Comparison of ENCODE assay signal across 8 mouse cellular contexts in the genomic region with DNA sequence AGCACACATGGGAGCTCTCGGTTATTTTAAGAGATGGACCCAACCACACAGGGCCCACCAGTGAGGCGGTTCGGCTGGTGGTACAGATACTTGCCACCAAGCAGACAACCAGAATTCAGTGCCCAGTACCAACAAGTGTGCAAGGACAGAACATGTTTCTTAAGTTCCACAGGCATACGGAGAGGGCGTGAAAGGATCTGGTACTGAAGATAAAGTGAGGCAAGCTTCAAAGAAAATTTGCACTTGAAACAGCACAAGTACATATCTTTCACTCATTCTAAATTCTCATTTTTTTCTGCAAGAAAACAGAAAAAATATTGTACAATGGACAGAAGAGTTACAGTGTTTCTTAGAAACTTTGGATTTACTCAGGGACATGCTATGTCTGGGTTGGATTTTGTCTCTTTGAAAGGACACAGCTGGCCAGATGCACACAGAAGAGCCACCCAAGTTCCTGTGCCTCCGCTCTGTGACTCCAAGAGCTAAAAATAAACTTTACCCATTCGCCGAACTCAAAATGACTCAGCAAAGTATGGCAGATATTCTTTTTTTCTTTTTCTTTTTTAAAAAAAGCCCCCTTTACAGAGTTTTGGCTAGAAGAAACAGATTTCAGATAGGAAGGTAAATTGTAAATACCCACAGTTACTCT. TPM values are rescaled to one million over a fixed set of nuclear protein-coding genes. Genes with fewer than 3 reads are reported as not detected.
A peak's percentile ranks its signal among the peaks of the same experiment; 100 is the strongest.
DNase-seq lines count a peak whose midpoint lies in the region; ATAC-seq and TF ChIP-seq lines count a peak whose summit lies in the region.

No protein-coding gene starts in this region.

- H3K79me2 ChIP-seq in heart, adult 2 months (replicated peaks; ENCODE audit: control insufficient read depth, insufficient read depth, low read length) = peaks cover 2% of the 10 kb centered on the region; the same call in 1 of the 2 replicates
- 0 out of 2 replicates have a peak, but pooled peaks cover 4% of the 10 kb centered on the region for H3K79me2 ChIP-seq in CH12.LX (replicated peaks; ENCODE audit: control insufficient read depth, extremely low read depth, insufficient read depth, poor library complexity, severe bottlenecking)

- intact Hi-C loops in heart, adult 2 months (cut with DNase I) = no loop called here
- intact Hi-C loops in heart, postnatal 36 days (cut with DNase I) = loop anchor here (2.0 kb wide), 1 partner anchor 74 kb away; no protein-coding TSS in a partner anchor

- peak overlapping the region; percentile 94 for H3K27ac ChIP-seq in heart, adult 2 months
- H3K27ac ChIP-seq in CH12.LX (ENCODE audit: insufficient read depth, low read depth) = peak overlapping the region; percentile 89
- H3K27ac ChIP-seq in liver, embryonic 14.5 days = peak overlapping the region; percentile 98
- H3K27ac ChIP-seq in cerebellum, adult 2 months (ENCODE audit: insufficient read depth, low read length) = no peak overlapping the region
- H3K27ac ChIP-seq in hindbrain, embryonic 16.5 days (ENCODE audit: low read depth, low read length) = no peak overlapping the region

- no peak for TF ChIP-seq CTCF in heart, adult 2 months (IDR thresholded peaks at IDR 0.05)
- no peak for TF ChIP-seq CTCF in CH12.LX (conservative IDR thresholded peaks at IDR 0.05 in 1 of 2, IDR thresholded peaks at IDR 0.05 in 1 of 2; ENCODE audit: low read depth in 2 of 2, low read length in 2 of 2)
- TF ChIP-seq CTCF in liver, embryonic 14.5 days (IDR thresholded peaks at IDR 0.05; ENCODE audit: low read depth) = no peak
- TF ChIP-seq CTCF in cerebellum, adult 2 months (IDR thresholded peaks at IDR 0.05; ENCODE audit: borderline replicate concordance, insufficient read depth, low read depth, low read length) = no peak

- H3K4me2 ChIP-seq in CH12.LX (ENCODE audit: insufficient read depth, low read depth, poor library complexity, severe bottlenecking) = peak overlapping the region; percentile 99
- H3K4me2 ChIP-seq in liver, embryonic 14.5 days (ENCODE audit: low read depth) = peak overlapping the region; percentile 83
- no peak overlapping the region for H3K4me2 ChIP-seq in hindbrain, embryonic 16.5 days (ENCODE audit: low read length)

- peak; percentile 88 for ATAC-seq in liver, embryonic 14.5 days (ENCODE audit: insufficient read depth)
- ATAC-seq in hindbrain, embryonic 16.5 days = no peak

- TF ChIP-seq POLR2A in heart, adult 2 months (IDR thresholded peaks at IDR 0.05; ENCODE audit: insufficient read depth, low read depth, low read length) = no peak
- no peak for TF ChIP-seq POLR2A in CH12.LX (IDR thresholded peaks at IDR 0.05; ENCODE audit: low read depth, low read length)
- no peak for TF ChIP-seq POLR2A in cerebellum, adult 2 months (IDR thresholded peaks at IDR 0.05; ENCODE audit: borderline replicate concordance, insufficient read depth, low read length)

- TF ChIP-seq RAD21 in CH12.LX (IDR thresholded peaks at IDR 0.05; ENCODE audit: low read depth, low read length) = no peak

- no peak for TF ChIP-seq EP300 in heart, adult 2 months (IDR thresholded peaks at IDR 0.05; ENCODE audit: insufficient read depth, low read depth, low read length)
- peak; percentile 82 for TF ChIP-seq EP300 in CH12.LX (IDR thresholded peaks at IDR 0.05; ENCODE audit: low read length)
- TF ChIP-seq EP300 in liver, embryonic 14.5 days (IDR thresholded peaks at IDR 0.05; ENCODE audit: low read depth) = peak; percentile 71

- 23% methylated on average over 8 of the region's 8 CpGs for WGBS in heart, adult 2 months
- 12% methylated on average over 8 of the region's 8 CpGs for WGBS in liver, embryonic 14.5 days (ENCODE audit: insufficient replicate concordance)
- WGBS in cerebellum, adult 2 months = 66% methylated on average over 8 of the region's 8 CpGs
- WGBS in hindbrain, embryonic 16.5 days = 84% methylated on average over 8 of the region's 8 CpGs

- peak in 1 of 2 experiments; percentile 48 for DNase-seq in heart, adult 2 months
- DNase-seq in heart, postnatal 36 days = no peak
- DNase-seq in CH12.LX (ENCODE audit: extremely low read depth) = peak; percentile 70
- peak; percentile 71 to 79 (median 77) for DNase-seq in liver, embryonic 14.5 days (ENCODE audit: low read depth in 3 of 3, low spot score in 3 of 3)
- no peak for DNase-seq in cerebellum, postnatal 25 days
- no peak for DNase-seq in cerebellum, adult 2 months

- H3K27me3 ChIP-seq in heart, adult 2 months (ENCODE audit: control insufficient read depth, insufficient read depth, low read length) = no peaks in the 10 kb centered on the region
- no peaks in the 10 kb centered on the region for H3K27me3 ChIP-seq in CH12.LX (replicated peaks)
- no peaks in the 10 kb centered on the region for H3K27me3 ChIP-seq in erythroblast, embryonic 14.5 days (ENCODE audit: control insufficient read depth)
- H3K27me3 ChIP-seq in liver, embryonic 14.5 days (ENCODE audit: control insufficient read depth, insufficient read depth, low read length) = no peaks in the 10 kb centered on the region
- H3K27me3 ChIP-seq in cerebellum, adult 2 months (ENCODE audit: control insufficient read depth, insufficient read depth, low read length) = no peaks in the 10 kb centered on the region
- no peaks in the 10 kb centered on the region for H3K27me3 ChIP-seq in hindbrain, embryonic 16.5 days (replicated peaks; ENCODE audit: control insufficient read depth, insufficient read depth, low read length)

- dilution Hi-C loops in CH12.LX (cut with MboI; ENCODE audit: extremely low pct_ligation_motif_present, extremely low pct_unique_long_range_greater_than_20kb, low sequenced_read_pairs) = no loop called here

- in situ Hi-C loops in CH12.LX (cut with MboI; ENCODE audit: low pct_ligation_motif_present, low pct_unique_long_range_greater_than_20kb, low sequenced_read_pairs) = no loop called here

- H3K9me3 ChIP-seq in CH12.LX (replicated peaks; ENCODE audit: low read length) = no peaks in the 10 kb centered on the region
- no peaks in the 10 kb centered on the region for H3K9me3 ChIP-seq in erythroblast, embryonic 14.5 days (ENCODE audit: control insufficient read depth, low read length)
- H3K9me3 ChIP-seq in liver, embryonic 14.5 days (ENCODE audit: control insufficient read depth, low read length) = no peaks in the 10 kb centered on the region
- no peaks in the 10 kb centered on the region for H3K9me3 ChIP-seq in hindbrain, embryonic 16.5 days (ENCODE audit: control insufficient read depth, low read length)

- peaks cover 19% of the 10 kb centered on the region for H3K4me1 ChIP-seq in heart, adult 2 months (ENCODE audit: control insufficient read depth, insufficient read depth, low read length)
- H3K4me1 ChIP-seq in CH12.LX (ENCODE audit: control insufficient read depth in 1 of 2, insufficient read depth in 2 of 2) = peaks cover 17 to 70% of the 10 kb centered on the region in 2 experiments
- peaks cover 84% of the 10 kb centered on the region for H3K4me1 ChIP-seq in erythroblast, embryonic 14.5 days (ENCODE audit: control insufficient read depth)
- peaks cover 44 to 47% of the 10 kb centered on the region in 2 experiments for H3K4me1 ChIP-seq in liver, embryonic 14.5 days (replicated peaks; ENCODE audit: control insufficient read depth in 2 of 2, insufficient read depth in 2 of 2, low read length in 1 of 2)
- peaks cover 9% of the 10 kb centered on the region for H3K4me1 ChIP-seq in cerebellum, adult 2 months (ENCODE audit: control insufficient read depth, insufficient read depth, low read length)
- no peaks in the 10 kb centered on the region for H3K4me1 ChIP-seq in hindbrain, embryonic 16.5 days (ENCODE audit: control insufficient read depth, insufficient read depth, low read depth, low read length)

- peak overlapping the region; percentile 6; the same call in 1 of the 2 replicates for H3K4me3 ChIP-seq in heart, adult 2 months
- peak overlapping the region; percentile 32 to 55 (median 43) for H3K4me3 ChIP-seq in CH12.LX (replicated peaks in 1 of 3; ENCODE audit: low read depth in 2 of 3, low read length in 2 of 3, poor library complexity in 1 of 3)
- peak overlapping the region; percentile 56 for H3K4me3 ChIP-seq in erythroblast, embryonic 14.5 days (replicated peaks)
- peak overlapping the region; percentile 45 to 49 for H3K4me3 ChIP-seq in liver, embryonic 14.5 days (ENCODE audit: insufficient read depth in 1 of 2, low read depth in 2 of 2, low read length in 2 of 2)
- no peak overlapping the region for H3K4me3 ChIP-seq in cerebellum, adult 2 months (replicated peaks; ENCODE audit: insufficient read depth, low read depth, low read length)
- no peak overlapping the region for H3K4me3 ChIP-seq in hindbrain, embryonic 16.5 days (ENCODE audit: low read length)

- peak overlapping the region; percentile 65 for H3K9ac ChIP-seq in heart, adult 2 months (ENCODE audit: low read depth, low read length)
- peak overlapping the region; percentile 71 for H3K9ac ChIP-seq in CH12.LX (ENCODE audit: insufficient read depth, low read depth)
- peak overlapping the region; percentile 76 for H3K9ac ChIP-seq in liver, embryonic 14.5 days (replicated peaks)
- no peak overlapping the region for H3K9ac ChIP-seq in hindbrain, embryonic 16.5 days (ENCODE audit: low read depth, low read length)

- peaks cover 12% of the 10 kb centered on the region for H3K36me3 ChIP-seq in heart, adult 2 months (ENCODE audit: control insufficient read depth, insufficient read depth, low read length)
- H3K36me3 ChIP-seq in CH12.LX (replicated peaks in 1 of 2; ENCODE audit: control insufficient read depth in 1 of 2, insufficient read depth in 1 of 2, low read length in 1 of 2) = peaks cover 22 to 42% of the 10 kb centered on the region in 2 experiments
- H3K36me3 ChIP-seq in erythroblast, embryonic 14.5 days (ENCODE audit: control insufficient read depth) = peaks cover 90% of the 10 kb centered on the region
- H3K36me3 ChIP-seq in liver, embryonic 14.5 days (replicated peaks; ENCODE audit: control insufficient read depth, insufficient read depth, low read depth) = peaks cover 41% of the 10 kb centered on the region
- peaks cover 14% of the 10 kb centered on the region for H3K36me3 ChIP-seq in hindbrain, embryonic 16.5 days (ENCODE audit: control insufficient read depth, insufficient read depth, low read length)

TF ChIP-seq in CH12.LX, 34 proteins besides CTCF, POLR2A, EP300 and RAD21 (continues in another document):
- TF ChIP-seq ZNF384 (IDR thresholded peaks at IDR 0.05; ENCODE audit: low read depth, low read length) (peak; percentile 84), MAFK (IDR thresholded peaks at IDR 0.05; ENCODE audit: insufficient replicate concordance, low read length) (peak; percentile 87; the same call in 1 of the 2 replicates)

RNA-seq across cellular contexts. Expression of a gene that starts 27.5 kb away (rescaled TPM):
- total RNA-seq in heart, adult 2 months (2021) = 10 to 100 TPM; 11.7 to 12.4 TPM
- polyA plus RNA-seq in heart, adult 2 months (2012; rRNA removed) = 13.0 and 20.4 TPM in 2 replicates
- 10 to 100 TPM; 13.7 to 14.2 TPM for total RNA-seq in heart, postnatal 36 days (2021)
- total RNA-seq in CH12.LX (2012; rRNA removed) (8.5 and 10.1 TPM in 2 replicates), CH12.LX (2014; rRNA removed) (4.4 and 5.7 TPM in 2 replicates)
- polyA plus RNA-seq in CH12.LX (2012; ENCODE audit: insufficient read length, low read depth) = 24.4 and 29.1 TPM in 2 replicates
- polyA plus RNA-seq in erythroblast, embryonic 14.5 days (2012) = 0.42 and 0.47 TPM in 2 replicates
- 8.1 and 8.2 TPM in 2 replicates for polyA plus RNA-seq in liver, embryonic 14.5 days (2012; rRNA removed)
- 6.8 and 8.5 TPM in 2 replicates for polyA plus RNA-seq in liver, embryonic 14.5 days (2014; fragmentation: Nextera tagmentation; extraction: Ambion mirVana)
- 53.2 and 55.1 TPM in 2 replicates for polyA plus RNA-seq in cerebellum, adult 2 months (2012; rRNA removed)
- polyA plus RNA-seq in hindbrain, embryonic 16.5 days (2015; fragmentation: Nextera tagmentation; extraction: Ambion mirVana) = 63.8 and 74.4 TPM in 2 replicates

Comparison
In these comparisons a context has a peak if more than half of its experiments do, and no peak if none do; other contexts are left out.
1. DNase-seq: peak in CH12.LX (single experiment) and liver, embryonic 14.5 days (3 of 3); none in heart, postnatal 36 days (0 of 2), cerebellum, postnatal 25 days (0 of 2) and cerebellum, adult 2 months (0 of 2).
2. H3K27ac ChIP-seq: peak in heart, adult 2 months (single experiment), CH12.LX (single experiment) and liver, embryonic 14.5 days (single experiment); none in cerebellum, adult 2 months (single experiment) and hindbrain, embryonic 16.5 days (single experiment).
3. H3K4me3 ChIP-seq: peak in heart, adult 2 months (single experiment), CH12.LX (3 of 3), erythroblast, embryonic 14.5 days (single experiment) and liver, embryonic 14.5 days (2 of 2); none in cerebellum, adult 2 months (single experiment) and hindbrain, embryonic 16.5 days (single experiment).